Mouse (Mus musculus): Measurements from ENCODE around the gene Klk5. TPM values are rescaled to one million over a fixed set of nuclear protein-coding genes. Genes with fewer than 3 reads are reported as not detected.

Gene Klk5
- polyA plus RNA-seq, 1 experiment from 2014 or later: not detected

GRCm38 (mm10) chr7:43857501-43857900 lies 15.7 kb downstream of the Klk5 start:
- ATAC-seq: no peak
- Histone ChIP-seq H3K36me3 (ENCODE audit: control insufficient read depth, insufficient read depth, low read length) (no peaks in the 10 kb centered on the region), H3K27me3 (ENCODE audit: control insufficient read depth, insufficient read depth, low read depth, low read length) (no peaks in the 10 kb centered on the region), H3K4me1 (ENCODE audit: control insufficient read depth, insufficient read depth, low read length) (no peaks in the 10 kb centered on the region), H3K4me2 (ENCODE audit: low read length) (no peak overlapping the region), H3K9me3 (replicated peaks; ENCODE audit: control insufficient read depth, low read length, poor library complexity, severe bottlenecking) (no peaks in the 10 kb centered on the region), H3K9ac (ENCODE audit: low read depth, low read length) (no peak overlapping the region), H3K27ac (ENCODE audit: low read length) (no peak overlapping the region), H3K4me3 (ENCODE audit: low read depth, low read length) (no peak overlapping the region)
- WGBS: 94% methylated on average over 12 of the region's 12 CpGs

GRCm38 (mm10) chr7:43860411-43860810 lies 18.6 kb downstream of the Klk5 start:
- H3K27me3 ChIP-seq (ENCODE audit: control insufficient read depth, insufficient read depth, low read depth, low read length): no peaks in the 10 kb centered on the region
- no peak for ATAC-seq
- H3K4me3 ChIP-seq (ENCODE audit: low read depth, low read length): no peak overlapping the region
- H3K36me3 ChIP-seq (ENCODE audit: control insufficient read depth, insufficient read depth, low read length): no peaks in the 10 kb centered on the region
- H3K9me3 ChIP-seq (replicated peaks; ENCODE audit: control insufficient read depth, low read length, poor library complexity, severe bottlenecking): no peaks in the 10 kb centered on the region
- H3K4me2 ChIP-seq (ENCODE audit: low read length): no peak overlapping the region
- no peak overlapping the region for H3K27ac ChIP-seq (ENCODE audit: low read length)
- H3K4me1 ChIP-seq (ENCODE audit: control insufficient read depth, insufficient read depth, low read length): no peaks in the 10 kb centered on the region
- WGBS: 27% methylated on average over 8 of the region's 8 CpGs
- H3K9ac ChIP-seq (ENCODE audit: low read depth, low read length): no peak overlapping the region

- Histone ChIP-seq H3K9me3 (replicated peaks; ENCODE audit: control insufficient read depth, low read length, poor library complexity, severe bottlenecking) (no peaks in the 10 kb centered on the region), H3K4me3 (ENCODE audit: low read depth, low read length) (no peak overlapping the region), H3K9ac (ENCODE audit: low read depth, low read length) (no peak overlapping the region), H3K36me3 (ENCODE audit: control insufficient read depth, insufficient read depth, low read length) (no peaks in the 10 kb centered on the region), H3K4me2 (ENCODE audit: low read length) (no peak overlapping the region), H3K27ac (ENCODE audit: low read length) (no peak overlapping the region), H3K4me1 (ENCODE audit: control insufficient read depth, insufficient read depth, low read length) (no peaks in the 10 kb centered on the region), H3K27me3 (ENCODE audit: control insufficient read depth, insufficient read depth, low read depth, low read length) (no peaks in the 10 kb centered on the region)
- WGBS: 5% methylated on average over 10 of the region's 10 CpGs
- peak; percentile 70; the same call in 1 of the 2 replicates for ATAC-seq
These were observed 31.5 kb downstream of the Klk5 start for GRCm38 (mm10) chr7:43873237-43873636.

- no peak overlapping the region for H3K4me3 ChIP-seq (ENCODE audit: low read depth, low read length)
- H3K36me3 ChIP-seq (ENCODE audit: control insufficient read depth, insufficient read depth, low read length): no peaks in the 10 kb centered on the region
- no peak overlapping the region for H3K27ac ChIP-seq (ENCODE audit: low read length)
- H3K27me3 ChIP-seq (ENCODE audit: control insufficient read depth, insufficient read depth, low read depth, low read length): no peaks in the 10 kb centered on the region
- no peaks in the 10 kb centered on the region for H3K4me1 ChIP-seq (ENCODE audit: control insufficient read depth, insufficient read depth, low read length)
- no peak overlapping the region for H3K4me2 ChIP-seq (ENCODE audit: low read length)
- no peak overlapping the region for H3K9ac ChIP-seq (ENCODE audit: low read depth, low read length)
- no peaks in the 10 kb centered on the region for H3K9me3 ChIP-seq (replicated peaks; ENCODE audit: control insufficient read depth, low read length, poor library complexity, severe bottlenecking)
- WGBS: 77% methylated on average over 3 of the region's 3 CpGs
- peak; percentile 45; the same call in 1 of the 2 replicates for ATAC-seq
These were observed 31.9 kb downstream of the Klk5 start for GRCm38 (mm10) chr7:43873674-43874073.

DNA sequence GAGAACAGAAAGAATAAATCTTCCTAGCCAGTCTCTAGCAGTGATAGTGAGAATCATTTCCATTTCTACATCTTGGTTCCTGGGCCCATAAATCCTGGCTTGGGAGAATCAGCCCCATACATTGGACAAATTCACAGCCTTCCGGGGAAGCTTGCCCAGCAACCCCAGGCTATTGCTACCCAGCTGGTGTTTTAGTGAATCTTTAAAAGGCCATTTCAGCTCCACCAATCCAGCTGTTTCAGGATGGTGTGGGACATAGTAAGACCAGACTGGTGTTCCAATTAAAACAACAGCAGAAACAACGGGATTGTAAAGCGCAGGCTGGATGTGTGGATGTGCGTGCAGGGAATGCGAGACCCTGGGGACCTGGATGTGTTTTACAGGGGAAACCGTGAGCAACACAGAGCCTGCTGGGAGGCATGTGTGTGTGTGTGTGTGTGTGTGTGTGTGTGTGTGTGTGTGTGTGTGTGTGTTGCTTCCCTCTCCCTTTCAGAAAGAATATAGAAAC lies 33.2 kb downstream of the Klk5 start:
- Histone ChIP-seq H3K27ac (ENCODE audit: low read length) (no peak overlapping the region), H3K36me3 (ENCODE audit: control insufficient read depth, insufficient read depth, low read length) (no peaks in the 10 kb centered on the region), H3K27me3 (ENCODE audit: control insufficient read depth, insufficient read depth, low read depth, low read length) (no peaks in the 10 kb centered on the region), H3K4me2 (ENCODE audit: low read length) (no peak overlapping the region), H3K4me3 (ENCODE audit: low read depth, low read length) (no peak overlapping the region), H3K4me1 (ENCODE audit: control insufficient read depth, insufficient read depth, low read length) (no peaks in the 10 kb centered on the region), H3K9me3 (replicated peaks; ENCODE audit: control insufficient read depth, low read length, poor library complexity, severe bottlenecking) (no peaks in the 10 kb centered on the region), H3K9ac (ENCODE audit: low read depth, low read length) (no peak overlapping the region)
- no peak for ATAC-seq
- 87% methylated on average over 6 of the region's 6 CpGs for WGBS

DNA sequence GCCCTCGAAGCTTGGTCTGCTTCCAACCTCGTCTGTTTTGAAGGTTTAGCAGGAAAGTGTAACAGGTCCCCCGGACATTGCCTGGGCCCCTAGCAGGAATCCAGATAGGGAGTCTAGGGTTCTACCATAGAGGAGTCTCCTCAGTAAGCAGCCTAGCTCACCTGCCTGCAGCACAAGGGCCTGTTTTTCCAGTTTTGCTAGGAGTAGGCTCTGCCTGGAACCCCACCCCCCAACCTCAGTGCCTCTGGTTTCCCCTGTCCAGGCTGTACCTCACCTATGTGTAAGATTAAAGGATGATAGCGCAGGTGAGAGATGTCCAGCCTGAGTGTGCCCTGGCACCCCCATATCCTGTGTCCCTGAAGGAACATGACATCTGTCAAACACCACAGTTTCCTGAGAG lies 34.7 kb downstream of the Klk5 start:
- WGBS: 81% methylated on average over 4 of the region's 4 CpGs
- Histone ChIP-seq H3K27ac (ENCODE audit: low read length) (no peak overlapping the region), H3K4me2 (ENCODE audit: low read length) (no peak overlapping the region), H3K27me3 (ENCODE audit: control insufficient read depth, insufficient read depth, low read depth, low read length) (no peaks in the 10 kb centered on the region), H3K36me3 (ENCODE audit: control insufficient read depth, insufficient read depth, low read length) (no peaks in the 10 kb centered on the region), H3K4me1 (ENCODE audit: control insufficient read depth, insufficient read depth, low read length) (no peaks in the 10 kb centered on the region), H3K9ac (ENCODE audit: low read depth, low read length) (no peak overlapping the region), H3K4me3 (ENCODE audit: low read depth, low read length) (no peak overlapping the region), H3K9me3 (replicated peaks; ENCODE audit: control insufficient read depth, low read length, poor library complexity, severe bottlenecking) (no peaks in the 10 kb centered on the region)
- no peak for ATAC-seq

GRCm38 (mm10) chr7:43878281-43878680 lies 36.5 kb downstream of the Klk5 start:
- 60% methylated on average over 1 of the region's 1 CpGs for WGBS
- no peaks in the 10 kb centered on the region for H3K4me1 ChIP-seq (ENCODE audit: control insufficient read depth, insufficient read depth, low read length)
- no peak overlapping the region for H3K9ac ChIP-seq (ENCODE audit: low read depth, low read length)
- no peak for ATAC-seq
- no peak overlapping the region for H3K27ac ChIP-seq (ENCODE audit: low read length)
- no peak overlapping the region for H3K4me2 ChIP-seq (ENCODE audit: low read length)
- no peaks in the 10 kb centered on the region for H3K36me3 ChIP-seq (ENCODE audit: control insufficient read depth, insufficient read depth, low read length)
- H3K27me3 ChIP-seq (ENCODE audit: control insufficient read depth, insufficient read depth, low read depth, low read length): no peaks in the 10 kb centered on the region
- no peaks in the 10 kb centered on the region for H3K9me3 ChIP-seq (replicated peaks; ENCODE audit: control insufficient read depth, low read length, poor library complexity, severe bottlenecking)
- no peak overlapping the region for H3K4me3 ChIP-seq (ENCODE audit: low read depth, low read length)

- H3K27ac ChIP-seq (ENCODE audit: low read length): no peak within 1 kb of the TSS
- no peak within 1 kb of the TSS for H3K4me3 ChIP-seq (ENCODE audit: low read depth, low read length)
- H3K9me3 ChIP-seq (replicated peaks; ENCODE audit: control insufficient read depth, low read length, poor library complexity, severe bottlenecking): no peaks in the 10 kb centered on the region
- no peaks in the 10 kb centered on the region for H3K27me3 ChIP-seq (ENCODE audit: control insufficient read depth, insufficient read depth, low read depth, low read length)
- no peaks in the 10 kb centered on the region for H3K36me3 ChIP-seq (ENCODE audit: control insufficient read depth, insufficient read depth, low read length)
- ATAC-seq: no peak
- H3K4me2 ChIP-seq (ENCODE audit: low read length): no peak within 1 kb of the TSS
- H3K9ac ChIP-seq (ENCODE audit: low read depth, low read length): no peak within 1 kb of the TSS
- 6% methylated on average over 3 of the region's 3 CpGs for WGBS
- no peaks in the 10 kb centered on the region for H3K4me1 ChIP-seq (ENCODE audit: control insufficient read depth, insufficient read depth, low read length)
These were observed 39.1 kb downstream of the Klk5 start, which contains the start of gene Klk4 for GRCm38 (mm10) chr7:43880912-43881311. TSS of gene Klk4 (plus strand) at chr7:43881160.

DNA sequence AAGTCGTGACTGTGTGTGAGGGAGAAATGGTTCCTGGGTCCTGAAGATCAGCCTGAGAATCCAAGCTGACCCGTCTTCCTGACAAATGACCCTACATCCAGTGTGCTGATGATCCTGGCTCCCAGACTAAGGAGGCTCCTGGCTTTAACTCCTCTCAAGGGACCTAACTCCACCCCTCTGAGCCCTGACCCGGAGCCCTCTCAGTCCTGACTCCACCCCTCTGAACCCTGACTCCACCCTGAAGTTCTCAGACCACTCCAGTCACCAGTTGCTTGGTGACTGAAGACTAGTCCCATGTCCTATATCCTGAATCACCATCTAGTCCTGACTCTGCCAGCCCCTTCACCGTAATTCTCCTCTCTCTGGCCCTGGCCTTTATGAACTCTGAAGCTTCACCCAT lies 40.6 kb downstream of the Klk5 start:
- Histone ChIP-seq H3K4me1 (ENCODE audit: control insufficient read depth, insufficient read depth, low read length) (no peaks in the 10 kb centered on the region), H3K36me3 (ENCODE audit: control insufficient read depth, insufficient read depth, low read length) (no peaks in the 10 kb centered on the region), H3K9ac (ENCODE audit: low read depth, low read length) (no peak overlapping the region), H3K9me3 (replicated peaks; ENCODE audit: control insufficient read depth, low read length, poor library complexity, severe bottlenecking) (no peaks in the 10 kb centered on the region), H3K4me2 (ENCODE audit: low read length) (no peak overlapping the region), H3K4me3 (ENCODE audit: low read depth, low read length) (no peak overlapping the region), H3K27ac (ENCODE audit: low read length) (no peak overlapping the region), H3K27me3 (ENCODE audit: control insufficient read depth, insufficient read depth, low read depth, low read length) (no peaks in the 10 kb centered on the region)
- ATAC-seq: no peak
- 17% methylated on average over 4 of the region's 4 CpGs for WGBS
